Mouse (Mus musculus) spleen, postnatal 4 days (tissue): ENCODE measurements around the gene Grid2ip.
A peak's percentile ranks its signal among the peaks of the same experiment; 100 is the strongest.

Experiments used
- DNase-seq, 2 experiments: peaks; one replicate each; pipeline ENCODE4 v3.0.0; 2022; ENCODE audit warnings: low spot score in 2 of 2

Gene Grid2ip

DNA sequence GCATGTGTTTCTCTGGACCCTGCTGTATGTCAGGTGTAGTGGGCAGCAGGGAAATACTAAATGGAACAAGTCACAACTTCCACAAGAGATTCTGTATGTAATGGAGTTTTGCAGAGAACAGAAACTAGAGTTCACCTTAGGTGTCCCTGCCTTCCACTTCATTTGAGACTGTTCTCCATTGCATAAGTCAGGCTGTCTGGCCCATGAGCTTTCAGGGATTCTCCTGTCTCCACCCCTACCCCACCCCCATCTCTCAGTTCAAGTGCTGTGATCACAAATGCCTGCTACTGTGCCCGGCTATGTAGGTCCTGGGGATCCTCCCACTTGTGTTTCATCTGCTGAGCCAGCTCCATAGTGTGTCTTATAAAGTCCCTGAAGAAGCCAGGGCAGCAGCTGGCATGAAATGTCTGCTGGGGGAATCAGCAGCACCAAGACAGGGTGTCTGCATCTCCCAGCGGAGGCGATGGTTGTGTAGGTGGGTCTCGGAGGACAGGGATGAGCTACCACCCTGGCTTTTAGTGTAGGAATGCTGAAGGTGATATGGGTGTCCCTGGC lies 53.8 kb downstream of the Grid2ip start:
- no peak for DNase-seq

DNA sequence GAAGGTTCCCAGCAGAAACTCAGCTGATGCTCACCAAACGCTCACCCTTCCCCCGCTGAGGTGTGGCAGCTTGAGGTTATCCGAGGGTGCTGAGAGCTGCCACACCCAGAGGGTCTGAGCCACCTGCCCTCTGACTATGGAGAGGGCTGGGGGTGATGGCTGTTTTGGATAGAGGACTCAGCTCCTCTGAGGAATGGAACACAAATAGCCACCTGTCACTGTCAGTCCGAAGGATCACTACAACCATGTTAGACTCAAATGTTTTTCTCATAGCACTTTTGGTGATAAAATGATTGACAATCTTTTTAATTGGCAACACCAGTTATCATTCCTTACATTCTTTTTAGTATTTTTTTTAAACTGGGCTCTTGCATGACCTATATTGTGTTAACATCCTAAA lies 64.3 kb downstream of the Grid2ip start:
- no peak for DNase-seq

DNA sequence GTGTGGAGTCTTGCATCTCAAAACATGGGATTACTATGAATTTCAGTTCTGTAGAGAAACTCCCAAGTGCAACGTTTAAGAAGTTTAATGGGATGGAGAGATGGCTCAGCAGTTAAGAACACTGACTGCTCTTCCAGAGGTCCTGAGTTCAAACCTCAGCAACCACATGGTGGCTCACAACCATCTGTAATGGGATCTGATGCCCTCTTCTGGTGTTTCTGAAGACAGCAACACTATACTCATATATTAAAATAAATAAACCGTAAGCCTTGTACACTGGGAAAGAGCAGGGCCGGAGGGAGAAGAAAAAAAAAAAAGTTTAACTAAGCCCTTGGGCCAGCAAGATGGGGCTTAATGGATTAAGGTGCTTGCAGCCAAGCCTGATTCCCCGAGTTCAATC lies 65.9 kb downstream of the Grid2ip start:
- DNase-seq: no peak

DNA sequence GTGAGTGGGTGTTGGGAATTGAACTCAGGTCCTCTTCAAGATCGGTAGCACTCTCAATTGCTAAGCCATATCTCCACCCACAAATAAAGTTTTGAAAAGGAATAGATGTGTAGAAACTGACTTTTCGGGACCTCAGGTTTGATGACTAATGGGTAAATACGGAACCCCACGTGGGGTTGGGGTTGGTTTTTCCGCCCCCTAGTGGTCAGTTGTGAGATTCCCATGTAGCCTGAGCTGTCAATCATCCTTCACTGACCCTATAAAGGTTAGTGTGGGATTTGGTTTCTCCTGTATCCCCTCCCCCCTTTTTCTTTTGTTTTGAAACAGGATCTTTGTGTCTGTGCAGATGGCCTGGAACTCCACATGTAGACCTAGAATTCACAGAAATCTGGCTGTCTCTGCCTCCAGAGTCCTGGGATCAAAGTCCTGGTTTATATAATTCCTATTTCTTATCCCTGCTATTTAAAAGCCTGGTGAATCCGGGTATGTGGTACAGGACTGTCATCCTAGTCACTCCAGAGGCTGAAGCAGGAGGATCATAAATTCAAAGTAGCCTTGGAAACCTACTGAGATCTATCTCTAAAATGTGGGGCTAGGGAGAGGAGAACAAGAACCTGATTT lies 66.9 kb downstream of the Grid2ip start:
- DNase-seq: peak; percentile 70 to 88

DNA sequence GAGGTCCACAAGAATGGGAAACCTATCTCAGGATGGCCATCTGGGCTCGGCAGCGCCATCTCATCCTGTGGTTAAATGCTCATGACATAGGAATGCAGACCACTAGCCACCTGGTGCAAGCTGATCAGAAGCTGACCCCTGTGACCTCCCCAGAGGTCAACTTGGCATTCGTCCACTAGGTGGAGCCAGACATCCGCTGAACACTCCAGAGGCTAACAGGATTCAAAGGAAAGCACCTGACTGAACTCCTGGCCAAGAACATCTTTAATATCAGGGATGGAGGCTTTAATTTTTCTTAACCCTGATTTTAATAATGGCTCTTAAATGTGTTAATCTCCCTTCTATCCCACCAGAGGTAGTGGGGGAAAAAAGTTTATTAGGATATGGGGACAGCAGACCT lies 77.3 kb downstream of the Grid2ip start:
- peak; percentile 75 to 91 for DNase-seq

DNA sequence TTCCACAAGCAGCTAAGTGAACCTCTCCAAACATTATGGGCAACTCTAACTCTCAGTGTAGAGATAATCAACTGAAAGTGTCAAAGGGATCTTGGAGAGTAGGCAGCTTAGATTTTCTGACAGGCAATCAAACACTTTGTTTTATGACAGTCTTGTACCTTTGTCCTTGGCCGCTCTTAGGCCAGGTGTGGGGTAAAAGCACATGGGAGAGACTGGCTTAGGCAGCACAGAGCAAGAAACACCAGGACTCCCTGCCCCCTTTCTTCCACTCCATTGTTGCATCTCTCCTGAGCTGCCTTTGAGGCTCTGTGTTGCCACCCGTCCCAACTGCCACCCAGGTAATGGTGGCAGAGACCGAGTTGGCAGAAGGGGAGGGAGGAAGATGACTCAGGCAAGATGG lies 84.2 kb downstream of the Grid2ip start:
- peak in 1 of 2 experiments; percentile 4 for DNase-seq

DNA sequence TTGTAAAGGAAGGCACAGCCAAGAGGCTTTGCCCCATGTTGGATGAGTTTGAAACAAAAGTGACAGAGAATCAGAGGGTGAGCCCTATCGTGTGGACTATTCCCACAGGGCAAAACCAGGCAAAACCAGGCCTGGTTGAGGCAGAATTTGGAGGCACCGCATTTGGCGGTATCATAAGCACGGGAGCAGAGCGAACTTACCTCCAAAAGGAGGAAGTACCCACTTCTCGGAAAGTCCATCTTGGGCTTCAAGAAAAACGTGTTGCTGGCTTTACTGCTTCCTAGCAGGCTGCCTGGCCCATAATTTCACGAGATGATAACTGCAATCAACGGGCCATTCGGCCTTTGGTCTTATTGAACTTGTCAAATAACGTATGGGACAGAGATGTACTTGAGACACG lies 84.6 kb downstream of the Grid2ip start:
- DNase-seq: peak; percentile 4 to 35
